Mouse (Mus musculus): ENCODE data around the gene Olfr706.
"Not testable (repeated sequence)": the region's sequence is repeated elsewhere in the genome, so short reads cannot be mapped to it uniquely, and the experiment has no call there.

Olfr706 gene

DNA sequence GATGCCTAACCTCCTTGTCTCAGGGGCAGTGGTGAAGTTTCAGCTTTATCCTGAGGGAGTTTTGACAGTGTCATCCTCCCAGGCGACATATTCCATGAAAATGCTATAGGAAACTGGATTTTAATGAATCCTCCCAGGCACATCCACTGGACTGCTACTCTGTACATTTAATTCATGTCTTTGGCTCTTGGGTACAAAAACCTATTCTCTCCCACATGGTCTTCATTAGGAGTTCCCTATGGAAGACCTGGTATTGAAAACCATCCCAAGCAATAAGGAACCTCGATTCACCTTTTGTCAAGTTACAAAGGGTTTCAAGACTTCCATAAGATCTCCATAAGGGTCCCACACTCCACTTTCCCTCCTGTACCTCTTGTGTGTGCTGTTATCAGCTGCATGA is at the start of gene Olfr706:
Gene Olfr706, minus strand, starts transcription at position 101 of the 400 bp plus-strand sequence.
- in situ Hi-C loops (cut with MboI, MseI): no loop called here

- in situ Hi-C loops (cut with MboI, MseI): no loop called here
Measured at GRCm38 (mm10) chr7:106932119-106932518, 44.2 kb upstream of the Olfr706 start, which contains the start of gene Olfr709-ps1. Gene Olfr709-ps1 (minus strand): TSS chr7:106932219.

GRCm38 (mm10) chr7:106920961-106921360 is 33.0 kb upstream of the Olfr706 start:
- in situ Hi-C loops (cut with MboI, MseI): not testable (repeated sequence)

DNA sequence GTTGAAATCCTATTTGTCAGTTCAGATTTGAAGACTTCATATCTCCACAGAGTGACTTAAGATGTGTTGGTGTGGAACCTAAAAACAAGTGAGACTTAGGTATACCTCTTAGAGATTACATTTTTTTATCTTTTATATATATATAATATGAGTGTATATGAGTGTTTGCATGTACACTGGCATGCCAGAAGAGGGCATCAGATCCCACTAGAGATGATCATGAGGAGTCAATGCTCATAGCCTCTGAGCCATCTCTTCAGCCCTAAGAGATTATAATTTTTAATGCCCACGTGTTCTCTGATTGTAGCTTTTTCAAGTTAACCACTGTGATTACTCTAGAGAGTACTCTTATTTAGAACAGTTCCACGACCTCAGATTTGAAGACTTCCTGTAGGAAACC is 19.7 kb upstream of the Olfr706 start, which contains the start of gene Olfr1532-ps1:
Gene Olfr1532-ps1, plus strand, starts transcription at position 326 of the 400 bp plus-strand sequence.
- in situ Hi-C loops (cut with MboI, MseI): no loop called here

DNA sequence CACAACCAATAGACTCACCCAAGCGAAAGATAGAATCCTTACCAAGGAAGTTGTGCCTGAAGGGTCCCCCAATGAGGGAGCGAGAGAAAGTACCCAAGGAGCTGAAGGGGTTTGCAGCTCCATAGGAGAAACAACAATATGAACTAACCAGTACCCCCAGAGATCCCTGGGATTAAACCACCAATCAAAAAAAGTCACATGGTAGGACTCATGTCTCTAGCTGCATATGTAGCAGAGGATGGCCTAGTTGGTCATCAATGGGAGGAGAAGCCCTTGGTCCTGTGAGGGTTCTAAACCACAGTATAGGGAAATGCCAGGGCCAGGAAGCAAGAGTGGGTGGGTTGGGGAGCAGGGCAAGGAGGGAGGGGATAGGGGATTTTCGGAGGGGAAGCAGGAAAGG is 13.2 kb upstream of the Olfr706 start, which contains the start of gene Olfr707:
Gene Olfr707, minus strand, starts transcription at position 101 of the 400 bp plus-strand sequence.
- in situ Hi-C loops (cut with MboI, MseI): not testable (repeated sequence)

GRCm38 (mm10) chr7:106876791-106877190 is 11.2 kb downstream of the Olfr706 start, which contains the start of gene Olfr705:
Gene Olfr705 (minus strand): TSS chr7:106876891.
- in situ Hi-C loops (cut with MboI, MseI): no loop called here

GRCm38 (mm10) chr7:106862885-106863284 is 25.1 kb downstream of the Olfr706 start, which contains the start of gene Olfr704:
Gene Olfr704 (plus strand): TSS chr7:106863185.
- in situ Hi-C loops (cut with MboI, MseI): no loop called here

GRCm38 (mm10) chr7:106843060-106843459 is 44.9 kb downstream of the Olfr706 start, which contains the start of gene Olfr703:
Gene Olfr703 (plus strand): TSS chr7:106843360.
- in situ Hi-C loops (cut with MboI, MseI): no loop called here

- in situ Hi-C loops (cut with MboI, MseI): no loop called here
Measured at GRCm38 (mm10) chr7:106833793-106834192, 54.2 kb downstream of the Olfr706 start, which contains the start of gene Olfr702. Gene Olfr702 (minus strand): TSS chr7:106833893.

All from T-helper 1 cell (primary cell).